7 mouse cellular contexts compared by ENCODE assay signal in the genomic region with DNA sequence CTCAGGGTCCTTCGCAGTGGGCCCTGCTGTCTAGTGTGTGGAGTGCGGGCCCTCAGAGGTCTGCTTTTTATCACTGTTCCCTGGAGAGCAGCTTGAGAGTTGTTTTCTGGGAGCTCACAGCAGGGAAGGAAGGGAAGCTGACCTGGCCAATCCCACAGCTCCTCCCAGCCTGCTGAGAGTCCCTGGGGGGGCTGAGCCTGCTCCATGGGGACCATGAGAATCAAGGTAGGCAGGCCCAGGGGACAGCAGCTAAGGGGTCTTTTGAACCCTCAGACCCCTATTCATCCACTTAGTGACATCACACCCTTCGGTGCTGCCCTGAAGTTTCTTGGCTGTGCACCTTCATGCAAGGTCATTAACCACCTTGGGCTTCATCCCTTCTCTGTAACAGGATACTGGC. TPM values are rescaled to one million over a fixed set of nuclear protein-coding genes. Genes with fewer than 3 reads are reported as not detected.
A peak's percentile ranks its signal among the peaks of the same experiment; 100 is the strongest.
DNase-seq lines count a peak whose midpoint lies in the region; ATAC-seq and TF ChIP-seq lines count a peak whose summit lies in the region.

A gene (minus strand): TSS at position 101 of the 400 bp plus-strand sequence.

- DNase-seq in left cerebral cortex, adult 2 months (ENCODE audit: extremely low spot score in 1 of 2, low spot score in 2 of 2) = no peak
- DNase-seq in left cerebral cortex, postnatal 25 days (ENCODE audit: low spot score in 2 of 2) = no peak
- no peak for DNase-seq in cerebellum, adult 9-10 months
- no peak for DNase-seq in embryo, embryonic 11 days

- H3K9ac ChIP-seq in forebrain, embryonic 15.5 days (replicated peaks) = peak within 1 kb of the TSS; percentile 31; the same call in 1 of the 2 replicates
- peak within 1 kb of the TSS; percentile 29; the same call in 1 of the 2 replicates for H3K9ac ChIP-seq in intestine, embryonic 16.5 days (ENCODE audit: low read depth, low read length)
- H3K9ac ChIP-seq in neural tube, embryonic 15.5 days (replicated peaks) = peak within 1 kb of the TSS; percentile 40; the same call in 1 of the 2 replicates

- 37% methylated on average over 3 of the region's 3 CpGs for WGBS in forebrain, embryonic 15.5 days
- 40% methylated on average over 3 of the region's 3 CpGs for whole genome bisulfite sequencing in intestine, embryonic 16.5 days
- WGBS in neural tube, embryonic 15.5 days = 30% methylated on average over 3 of the region's 3 CpGs

- intact Hi-C loops in left cerebral cortex, adult 2 months (cut with DNase I) = no loop called here
- intact Hi-C loops in left cerebral cortex, postnatal 25 days (cut with DNase I) = no loop called here

- H3K4me3 ChIP-seq in left cerebral cortex, adult 2 months = peak within 1 kb of the TSS; percentile 31; the same call in 1 of the 2 replicates
- peak within 1 kb of the TSS; percentile 32 for H3K4me3 ChIP-seq in forebrain, embryonic 15.5 days
- no peak within 1 kb of the TSS for H3K4me3 ChIP-seq in intestine, embryonic 16.5 days (ENCODE audit: low read length)
- peak within 1 kb of the TSS; percentile 33 for H3K4me3 ChIP-seq in neural tube, embryonic 15.5 days (replicated peaks)

- no peaks in the 10 kb centered on the region for H3K36me3 ChIP-seq in forebrain, embryonic 15.5 days
- no peaks in the 10 kb centered on the region for H3K36me3 ChIP-seq in intestine, embryonic 16.5 days (ENCODE audit: control insufficient read depth, insufficient read depth, low read length)
- H3K36me3 ChIP-seq in neural tube, embryonic 15.5 days = no peaks in the 10 kb centered on the region

- H3K4me2 ChIP-seq in forebrain, embryonic 15.5 days (replicated peaks) = peak within 1 kb of the TSS; percentile 57
- H3K4me2 ChIP-seq in intestine, embryonic 16.5 days (ENCODE audit: low read depth, low read length) = peak within 1 kb of the TSS; percentile 42
- H3K4me2 ChIP-seq in neural tube, embryonic 15.5 days = peak within 1 kb of the TSS; percentile 62

- H3K9me3 ChIP-seq in forebrain, embryonic 15.5 days = no peaks in the 10 kb centered on the region
- H3K9me3 ChIP-seq in intestine, embryonic 16.5 days (ENCODE audit: control insufficient read depth, low read length) = no peaks in the 10 kb centered on the region
- no peaks in the 10 kb centered on the region for H3K9me3 ChIP-seq in neural tube, embryonic 15.5 days (replicated peaks)

- TF ChIP-seq CTCF in left cerebral cortex, adult 2 months (IDR thresholded peaks at IDR 0.05) = no peak

- H3K4me1 ChIP-seq in forebrain, embryonic 15.5 days = peaks cover 8% of the 10 kb centered on the region
- peaks cover 10% of the 10 kb centered on the region for H3K4me1 ChIP-seq in intestine, embryonic 16.5 days (ENCODE audit: control insufficient read depth, insufficient read depth, low read length)
- H3K4me1 ChIP-seq in neural tube, embryonic 15.5 days = peaks cover 8% of the 10 kb centered on the region

- no peaks in the 10 kb centered on the region for H3K27me3 ChIP-seq in forebrain, embryonic 15.5 days
- H3K27me3 ChIP-seq in intestine, embryonic 16.5 days (replicated peaks; ENCODE audit: control insufficient read depth, insufficient read depth, low read length) = no peaks in the 10 kb centered on the region
- no peaks in the 10 kb centered on the region; the same call in 1 of the 2 replicates for H3K27me3 ChIP-seq in neural tube, embryonic 15.5 days (replicated peaks)

- no peak for ATAC-seq in forebrain, embryonic 15.5 days (replicated peaks)
- ATAC-seq in intestine, embryonic 16.5 days = peak; percentile 32
- ATAC-seq in neural tube, embryonic 15.5 days (ENCODE audit: low FRiP score) = 0 out of 2 replicates have a peak, but pooled peaks have one; percentile 11

- no peak within 1 kb of the TSS for H3K27ac ChIP-seq in left cerebral cortex, adult 2 months
- H3K27ac ChIP-seq in forebrain, embryonic 15.5 days (replicated peaks) = no peak within 1 kb of the TSS
- no peak within 1 kb of the TSS for H3K27ac ChIP-seq in intestine, embryonic 16.5 days (ENCODE audit: low read length)
- H3K27ac ChIP-seq in neural tube, embryonic 15.5 days (replicated peaks) = no peak within 1 kb of the TSS

RNA-seq across cellular contexts. Expression of the gene that starts here (rescaled TPM):
- total RNA-seq in left cerebral cortex, adult 2 months (2021) = 10 to 100 TPM in 1 of 2 experiments, 1 to 10 TPM in 1; 9.7 to 11.1 TPM
- 1 to 10 TPM; 8.3 to 9.5 TPM for total RNA-seq in left cerebral cortex, postnatal 25 days (2021)
- 8.1 and 8.9 TPM in 2 replicates for polyA plus RNA-seq in forebrain, embryonic 15.5 days (2015; fragmentation: Nextera tagmentation; extraction: Ambion mirVana)
- polyA plus RNA-seq in intestine, embryonic 16.5 days (2015; fragmentation: Nextera tagmentation; extraction: Ambion mirVana) = 4.2 and 4.4 TPM in 2 replicates
- 15.7 and 17.2 TPM in 2 replicates for polyA plus RNA-seq in neural tube, embryonic 15.5 days (2015; fragmentation: Nextera tagmentation; extraction: Ambion mirVana)
